Mouse (Mus musculus) midbrain, embryonic 10.5 days (tissue): Measurements from ENCODE around the gene Tnpo2. TPM values are rescaled to one million over a fixed set of nuclear protein-coding genes. Genes with fewer than 3 reads are reported as not detected.

Source experiments
- DNase-seq: peaks from one replicate; pipeline ENCODE4 v3.0.0-alpha.2; 2017; ENCODE audit warnings: low spot score
- H3K27ac ChIP-seq: fragments of 300-500 bp; sonication (generic); replicated peaks from 2 replicates; pipeline ENCODE4 v1.5.1; 2016; ENCODE audit warnings: mild to moderate bottlenecking
- H3K27me3 ChIP-seq: fragments of 300-500 bp; sonication (generic); 2 replicates; pipeline ENCODE4 v1.6.1; 2016; ENCODE audit warnings: low read depth, mild to moderate bottlenecking; ENCODE audit not compliant: poor library complexity, severe bottlenecking
- H3K36me3 ChIP-seq: fragments of 300-500 bp; sonication (generic); 2 replicates; pipeline ENCODE4 v1.6.1; 2016; ENCODE audit warnings: mild to moderate bottlenecking, moderate library complexity
- H3K4me1 ChIP-seq: fragments of 300-500 bp; sonication (generic); 2 replicates; pipeline ENCODE4 v1.6.1; 2016
- H3K4me3 ChIP-seq: fragments of 300-500 bp; sonication (generic); 2 replicates; pipeline ENCODE4 v1.5.1; 2016; ENCODE audit warnings: mild to moderate bottlenecking, moderate library complexity
- H3K9me3 ChIP-seq: fragments of 300-500 bp; sonication (generic); replicated peaks from 2 replicates; pipeline ENCODE4 v1.6.1; 2016; ENCODE audit warnings: mild to moderate bottlenecking
- WGBS: fragments of 180-500 bp; shearing (Covaris S2); methylation state at CpG from one replicate; pipeline ENCODE4 v1.1.7; 2016; 5-methylcytosine and 5-hydroxymethylcytosine counted together
- microRNA-seq: library from miRNA; unstranded; fragments of <30 nt; microRNA quantifications from one replicate; pipeline ENCODE4, GENCODE M21; 2017
- polyA plus RNA-seq: library from polyadenylated mRNA; unstranded; fragments of >200 nt; fragmentation: Nextera tagmentation; extraction: Ambion mirVana; gene quantifications from 2 replicates; pipeline ENCODE4 v1.2.1, GENCODE M21; 2016

Gene Tnpo2
- polyA plus RNA-seq, 1 experiment from 2014 or later: 28.6 TPM

DNA sequence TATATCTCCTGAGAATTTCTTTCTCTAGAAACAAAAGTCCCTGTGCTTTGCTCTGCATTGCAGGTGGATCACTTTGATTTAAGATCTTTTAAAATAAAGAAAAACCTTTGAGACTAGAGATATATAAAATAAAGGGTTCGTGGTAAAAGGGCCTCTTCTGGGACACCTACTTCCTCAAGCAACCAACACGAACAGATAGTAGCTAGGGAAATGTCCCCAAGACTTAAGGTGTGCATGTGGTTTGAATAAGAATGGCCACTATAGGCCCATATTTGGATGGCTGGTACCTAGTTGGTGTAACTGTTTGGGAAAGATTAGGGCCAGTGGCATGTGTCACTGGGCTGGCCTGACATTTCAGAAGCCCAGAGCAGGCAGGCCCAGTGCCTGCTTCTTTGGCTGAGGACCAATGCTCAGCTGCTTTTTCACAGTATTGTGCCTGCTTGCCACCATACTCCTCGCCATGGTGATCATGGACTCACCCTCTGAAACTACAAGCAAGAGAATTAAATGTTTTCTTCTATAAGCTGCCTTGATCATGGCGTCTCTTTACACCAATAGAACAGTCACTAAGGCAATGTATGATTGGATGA lies 63.5 kb downstream of the Tnpo2 start:
- no peaks in the 10 kb centered on the region for H3K4me1 ChIP-seq
- no peaks in the 10 kb centered on the region for H3K27me3 ChIP-seq
- 87% methylated on average over 4 of the region's 4 CpGs for WGBS
- DNase-seq: no peak
- peaks cover 3% of the 10 kb centered on the region; the same call in 1 of the 2 replicates for H3K9me3 ChIP-seq
- H3K4me3 ChIP-seq: no peak overlapping the region
- H3K36me3 ChIP-seq: peaks cover 36% of the 10 kb centered on the region
- no peak overlapping the region for H3K27ac ChIP-seq

Small RNA genes within 50 kb of the gene (microRNA-seq; reads per million reads assigned to microRNA genes)
- gene Mir7070: 2.7 reads per million

Other genes starting within 250 kb of the Tnpo2 start
- 0.49 and 1.2 TPM in 2 replicates for gene Nfix, start 236.6 kb upstream of the Tnpo2 start, polyA plus RNA-seq
- gene Dand5, start 214.1 kb upstream of the Tnpo2 start, polyA plus RNA-seq: 2.9 and 5.3 TPM in 2 replicates
- gene Gadd45gip1, start 205.4 kb upstream of the Tnpo2 start, polyA plus RNA-seq: 46.3 and 47.2 TPM in 2 replicates
- 124 and 131 TPM in 2 replicates for gene Rad23a, start 196.2 kb upstream of the Tnpo2 start, polyA plus RNA-seq
- 723 and 798 TPM in 2 replicates for gene Calr, start 190.0 kb upstream of the Tnpo2 start, polyA plus RNA-seq
- gene Farsa, start 179.9 kb upstream of the Tnpo2 start, polyA plus RNA-seq: 133 and 139 TPM in 2 replicates
- 64.7 and 71.7 TPM in 2 replicates for gene Syce2, start 164.8 kb upstream of the Tnpo2 start, polyA plus RNA-seq
- 37.3 and 39.6 TPM in 2 replicates for gene Gcdh, start 143.0 kb upstream of the Tnpo2 start, polyA plus RNA-seq
- 14.8 and 19.7 TPM in 2 replicates for gene Klf1, start 135.0 kb upstream of the Tnpo2 start, polyA plus RNA-seq
- 6.6 and 7.5 TPM in 2 replicates for gene Dnase2a, start 128.4 kb upstream of the Tnpo2 start, polyA plus RNA-seq
- gene Mast1, start 99.6 kb upstream of the Tnpo2 start, polyA plus RNA-seq: 3.2 and 8.4 TPM in 2 replicates
- 0.62 and 1.2 TPM in 2 replicates for gene Rtbdn, start 89.9 kb upstream of the Tnpo2 start, polyA plus RNA-seq
- not detected in 2 replicates for gene Gm49661, start 67.5 kb upstream of the Tnpo2 start, polyA plus RNA-seq
- gene Prdx2, start 67.3 kb upstream of the Tnpo2 start, polyA plus RNA-seq: 1,203 and 1,278 TPM in 2 replicates
- gene Rnaseh2a, start 67.1 kb upstream of the Tnpo2 start, polyA plus RNA-seq: 136 and 158 TPM in 2 replicates
- 5.0 and 5.4 TPM in 2 replicates for gene Junb, start 58.2 kb upstream of the Tnpo2 start, polyA plus RNA-seq
- gene Hook2, start 46.3 kb upstream of the Tnpo2 start, polyA plus RNA-seq: 18.2 and 18.4 TPM in 2 replicates
- gene Best2, start 22.4 kb upstream of the Tnpo2 start, polyA plus RNA-seq: not detected in 2 replicates
- gene Asna1, start 11.6 kb upstream of the Tnpo2 start, polyA plus RNA-seq: 160 and 164 TPM in 2 replicates
- 140 and 146 TPM in 2 replicates for gene Trir, start 10.1 kb upstream of the Tnpo2 start, polyA plus RNA-seq
- 25.5 and 32.3 TPM in 2 replicates for gene Fbxw9, start 23.1 kb downstream of the Tnpo2 start, polyA plus RNA-seq
- gene Gm5741, start 31.1 kb downstream of the Tnpo2 start, polyA plus RNA-seq: 0.91 and 1.1 TPM in 2 replicates
- 70.8 and 71.8 TPM in 2 replicates for gene Dhps, start 34.8 kb downstream of the Tnpo2 start, polyA plus RNA-seq
- gene Wdr83os, start 43.8 kb downstream of the Tnpo2 start, polyA plus RNA-seq: 133 and 142 TPM in 2 replicates
- gene Wdr83, start 44.4 kb downstream of the Tnpo2 start, polyA plus RNA-seq: 61.2 and 70.6 TPM in 2 replicates
- gene Man2b1, start 46.4 kb downstream of the Tnpo2 start, polyA plus RNA-seq: 23.5 and 23.7 TPM in 2 replicates
- 0.81 and 1.5 TPM in 2 replicates for gene Zfp791, start 86.2 kb downstream of the Tnpo2 start, polyA plus RNA-seq
- not detected in 2 replicates for gene Cks1brt, start 115.0 kb downstream of the Tnpo2 start, polyA plus RNA-seq
- not detected in 2 replicates for gene Olfr371, start 189.1 kb downstream of the Tnpo2 start, polyA plus RNA-seq